Mouse (Mus musculus) 416B (cell line): ENCODE measurements around the gene Ccr1.

Source experiments
- DNase-seq: peaks from one replicate; pipeline ENCODE4 v3.0.0; 2011; ENCODE audit warnings: low read depth

Gene Ccr1

GRCm38 (mm10) chr9:123927281-123927960, 41.1 kb downstream of the Ccr1 start:
- peak; percentile 70 for DNase-seq

- DNase-seq: peak; percentile 86
These were observed 42.5 kb downstream of the Ccr1 start for GRCm38 (mm10) chr9:123926041-123926440.

GRCm38 (mm10) chr9:123925101-123925946, 43.2 kb downstream of the Ccr1 start:
- DNase-seq: peak; percentile 88

- peak; percentile 86 for DNase-seq
These were observed 43.9 kb downstream of the Ccr1 start for GRCm38 (mm10) chr9:123924589-123925066.

GRCm38 (mm10) chr9:123924035-123924434, 44.5 kb downstream of the Ccr1 start:
- DNase-seq: peak; percentile 85

GRCm38 (mm10) chr9:123923146-123923991, 45.1 kb downstream of the Ccr1 start:
- DNase-seq: peak; percentile 73
